Mouse (Mus musculus) cerebellum, postnatal 36 days (tissue): ENCODE results near the gene Ap2a2.

Experiments used
- DNase-seq, 2 experiments: peaks; one replicate each; pipeline ENCODE4 v3.0.0; 2021 to 2022; ENCODE audit warnings: mixed read lengths in 2 of 2

Gene Ap2a2

GRCm38 (mm10) chr7:141670999-141671398 is 109.0 kb downstream of the Ap2a2 start:
- DNase-seq, result peak; percentile 20 to 23

DNA sequence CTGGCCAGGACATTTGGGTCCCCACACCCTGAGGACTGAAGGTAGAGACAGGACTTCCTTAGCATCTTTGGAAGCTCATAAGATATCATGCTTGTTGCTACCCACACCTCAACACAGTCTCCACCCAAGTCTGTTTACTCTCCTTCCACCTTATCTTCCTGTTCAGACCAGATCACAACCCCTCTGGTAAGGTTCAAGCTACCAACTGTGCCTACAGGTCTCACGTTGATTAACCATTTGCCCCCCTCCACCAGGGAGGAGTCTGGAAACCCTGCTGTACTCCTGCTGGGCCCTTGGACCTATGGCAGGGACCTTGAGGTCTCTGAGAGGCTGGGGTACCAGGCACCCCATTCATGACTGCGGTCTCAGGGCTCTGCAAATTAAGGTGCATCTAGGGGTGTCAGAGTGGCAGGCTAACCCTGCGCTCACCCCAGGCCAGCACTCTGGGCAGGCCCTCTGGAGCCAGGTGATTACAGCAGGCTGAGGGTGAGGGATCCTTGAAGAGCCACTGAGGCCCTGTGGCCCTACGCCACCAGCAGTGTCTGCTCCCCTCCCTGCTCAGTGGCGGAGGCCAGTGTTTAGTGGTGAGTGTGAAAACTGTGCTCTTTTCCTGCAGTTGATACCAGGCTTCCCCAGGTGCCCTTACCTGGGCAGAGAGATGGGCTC is 109.8 kb downstream of the Ap2a2 start:
- no peak for DNase-seq

DNA sequence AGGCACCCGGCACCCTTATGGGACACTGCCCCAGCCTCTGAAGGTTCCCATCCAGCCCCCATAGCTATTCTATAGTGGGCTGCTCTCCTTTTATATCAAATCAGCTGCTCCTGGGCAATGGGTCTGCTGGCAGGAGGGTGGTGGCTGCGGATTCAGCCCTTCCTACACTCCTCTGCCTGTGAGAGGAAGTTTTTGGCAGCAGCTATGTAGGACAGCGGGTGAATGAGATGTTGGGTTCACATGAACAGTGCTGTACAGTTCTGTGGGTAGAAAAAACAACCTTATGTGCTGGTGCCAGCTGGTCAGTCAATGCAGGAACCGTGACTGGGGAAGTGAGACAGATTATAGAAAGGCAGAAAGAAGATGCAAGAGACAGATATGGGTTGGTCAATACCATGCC is 116.9 kb downstream of the Ap2a2 start:
- no peak for DNase-seq
